Comparison of ENCODE assay signal across 9 mouse cellular contexts in genomic region chr14:123513376-123514141, GRCm38 (mm10).
A peak's percentile ranks its signal among the peaks of the same experiment; 100 is the strongest.
DNase-seq lines count a peak whose midpoint lies in the region; ATAC-seq and TF ChIP-seq lines count a peak whose summit lies in the region.
"Had no signal": no experiment of that assay in that cellular context is flagged by ENCODE, and none has a peak within 500 bp of the region (broad histone marks: within the 10 kb centered on the region; RNA-seq: fewer than 3 reads in every experiment).

No protein-coding gene starts in this region.

- H3K27ac ChIP-seq in stomach, embryonic 14.5 days (ENCODE audit: low read length): no peak overlapping the region
- H3K27ac ChIP-seq in stomach, postnatal 0 days (replicated peaks): no peak overlapping the region
- H3K27ac ChIP-seq: limb, embryonic 15.5 days had no signal

- H3K36me3 ChIP-seq in stomach, embryonic 14.5 days (ENCODE audit: control insufficient read depth, insufficient read depth, low read length): no peaks in the 10 kb centered on the region
- no peaks in the 10 kb centered on the region for H3K36me3 ChIP-seq in stomach, postnatal 0 days (ENCODE audit: control insufficient read depth, insufficient read depth, low read length)
- H3K36me3 ChIP-seq: limb, embryonic 15.5 days had no signal

- no peak overlapping the region for H3K9ac ChIP-seq in stomach, embryonic 14.5 days (replicated peaks; ENCODE audit: low read depth, low read length)
- H3K9ac ChIP-seq in stomach, postnatal 0 days (ENCODE audit: low read length): no peak overlapping the region
- H3K9ac ChIP-seq: limb, embryonic 15.5 days had no signal

- H3K4me1 ChIP-seq in stomach, embryonic 14.5 days (ENCODE audit: control insufficient read depth, insufficient read depth, low read length): no peaks in the 10 kb centered on the region
- no peaks in the 10 kb centered on the region for H3K4me1 ChIP-seq in stomach, postnatal 0 days (replicated peaks; ENCODE audit: control insufficient read depth, insufficient read depth)
- H3K4me1 ChIP-seq: limb, embryonic 15.5 days had no signal

- intact Hi-C loops in left cerebral cortex, postnatal 14 days (cut with DNase I): no loop called here
- intact Hi-C loops in gastrocnemius, postnatal 36 days (cut with DNase I): no loop called here

- no peak for TF ChIP-seq CTCF in stomach, postnatal 0 days (IDR thresholded peaks at IDR 0.05; ENCODE audit: low read depth)

- no peaks in the 10 kb centered on the region for H3K9me3 ChIP-seq in stomach, embryonic 14.5 days (ENCODE audit: control insufficient read depth, low read depth, low read length)
- H3K9me3 ChIP-seq in stomach, postnatal 0 days (ENCODE audit: control insufficient read depth, low read length): no peaks in the 10 kb centered on the region
- H3K9me3 ChIP-seq: limb, embryonic 15.5 days had no signal

- no peak overlapping the region for H3K4me3 ChIP-seq in stomach, embryonic 14.5 days (ENCODE audit: low read depth, low read length)
- no peak overlapping the region for H3K4me3 ChIP-seq in stomach, postnatal 0 days (ENCODE audit: low read depth, low read length)
- H3K4me3 ChIP-seq: limb, embryonic 15.5 days had no signal

- no peak for DNase-seq in stomach, postnatal 0 days (ENCODE audit: low spot score)
- peak; percentile 57 to 69 for DNase-seq in frontal cortex, postnatal 10 days (ENCODE audit: low spot score in 2 of 2)
- DNase-seq in left cerebral cortex, postnatal 14 days (ENCODE audit: low spot score in 2 of 2): peak; percentile 66 to 86
- peak; percentile 82 for DNase-seq in retina, postnatal 1 day
- DNase-seq in gastrocnemius, postnatal 36 days: no peak
- DNase-seq in natural killer cell, adult 2 months (ENCODE audit: low spot score in 2 of 2): no peak
- DNase-seq in testis, postnatal 14 days (ENCODE audit: low spot score): no peak

- H3K4me2 ChIP-seq in stomach, embryonic 14.5 days (replicated peaks; ENCODE audit: low read depth, low read length): no peak overlapping the region
- H3K4me2 ChIP-seq in stomach, postnatal 0 days (replicated peaks; ENCODE audit: low read depth): no peak overlapping the region
- H3K4me2 ChIP-seq: limb, embryonic 15.5 days had no signal

- H3K27me3 ChIP-seq in stomach, embryonic 14.5 days (ENCODE audit: control insufficient read depth, insufficient read depth, low read length): no peaks in the 10 kb centered on the region
- H3K27me3 ChIP-seq in stomach, postnatal 0 days (ENCODE audit: control insufficient read depth, insufficient read depth, low read length): no peaks in the 10 kb centered on the region
- H3K27me3 ChIP-seq: limb, embryonic 15.5 days had no signal

- peak; percentile 74; the same call in 1 of the 2 replicates for ATAC-seq in stomach, embryonic 14.5 days (ENCODE audit: insufficient number of reproducible peaks, insufficient read depth, low FRiP score, low read depth)
- no peak; the same call in 1 of the 2 replicates for ATAC-seq in stomach, postnatal 0 days (ENCODE audit: low FRiP score, low TSS enrichment)

- 30% methylated on average over 8 of the region's 8 CpGs for WGBS in stomach, embryonic 14.5 days
- 29% methylated on average over 8 of the region's 8 CpGs for WGBS in stomach, postnatal 0 days

- TF ChIP-seq EP300 in stomach, postnatal 0 days (optimal IDR thresholded peaks at IDR 0.05): no peak

Comparison
In these comparisons a context has a peak if more than half of its experiments do, and no peak if none do; other contexts are left out.
1. DNase-seq: peak in frontal cortex, postnatal 10 days (2 of 2), left cerebral cortex, postnatal 14 days (2 of 2) and retina, postnatal 1 day (single experiment); none in stomach, postnatal 0 days (single experiment), gastrocnemius, postnatal 36 days (0 of 2), natural killer cell, adult 2 months (0 of 2) and testis, postnatal 14 days (single experiment).